Mouse (Mus musculus) CD4-positive helper T cell, adult 2 months (primary cell): Measurements from ENCODE around the gene C1ql1.
"Not testable (repeated sequence)": the region's sequence is repeated elsewhere in the genome, so short reads cannot be mapped to it uniquely, and the experiment has no call there.

ENCODE experiments used
- DNase-seq: peaks from one replicate; pipeline ENCODE4 v3.0.0-alpha.2; 2012; ENCODE audit warnings: low read depth, missing footprints, low spot score

C1ql1 gene

DNA sequence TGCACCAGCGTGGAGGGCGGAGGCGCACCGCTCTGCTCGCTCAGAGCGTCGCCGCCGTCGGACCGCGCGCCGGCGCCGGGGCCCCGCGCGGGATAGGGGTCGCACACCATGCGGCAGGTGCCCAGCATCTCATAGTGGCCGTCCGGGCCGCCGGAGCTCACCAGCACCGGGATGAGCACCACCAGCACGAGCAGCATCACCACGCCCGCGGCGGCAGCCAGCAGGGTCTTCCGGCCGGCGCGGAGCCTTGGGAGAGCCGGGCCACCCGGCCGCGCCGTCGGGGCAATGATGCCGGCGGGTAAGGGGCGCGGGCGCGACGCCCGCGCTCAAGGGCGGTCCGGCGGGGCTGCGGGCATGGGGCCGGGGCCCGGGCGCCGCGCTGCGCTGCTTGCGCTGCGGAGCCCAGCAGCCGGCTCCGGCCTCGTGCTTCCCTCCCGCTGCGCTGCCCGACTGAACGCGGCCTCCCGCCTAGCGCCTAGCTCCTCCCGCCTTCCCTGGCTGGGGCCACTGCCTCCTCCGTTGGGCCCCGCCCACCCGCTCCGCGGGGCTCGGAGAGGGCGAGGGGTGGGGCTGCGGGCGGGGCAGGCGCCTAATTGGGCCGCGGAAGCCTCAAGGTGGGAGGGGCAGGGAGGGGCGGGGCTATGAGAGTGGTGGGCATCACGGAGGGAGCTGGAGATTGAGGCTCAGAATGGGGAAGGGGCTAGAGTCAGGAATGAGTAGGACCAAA, at the start of gene C1ql1:
Gene C1ql1, minus strand, starts transcription at position 424 of the 727 bp plus-strand sequence.
- peak; percentile 81 for DNase-seq

GRCm38 (mm10) chr11:102994952-102995351, 48.5 kb upstream of the C1ql1 start:
- no peak for DNase-seq

DNA sequence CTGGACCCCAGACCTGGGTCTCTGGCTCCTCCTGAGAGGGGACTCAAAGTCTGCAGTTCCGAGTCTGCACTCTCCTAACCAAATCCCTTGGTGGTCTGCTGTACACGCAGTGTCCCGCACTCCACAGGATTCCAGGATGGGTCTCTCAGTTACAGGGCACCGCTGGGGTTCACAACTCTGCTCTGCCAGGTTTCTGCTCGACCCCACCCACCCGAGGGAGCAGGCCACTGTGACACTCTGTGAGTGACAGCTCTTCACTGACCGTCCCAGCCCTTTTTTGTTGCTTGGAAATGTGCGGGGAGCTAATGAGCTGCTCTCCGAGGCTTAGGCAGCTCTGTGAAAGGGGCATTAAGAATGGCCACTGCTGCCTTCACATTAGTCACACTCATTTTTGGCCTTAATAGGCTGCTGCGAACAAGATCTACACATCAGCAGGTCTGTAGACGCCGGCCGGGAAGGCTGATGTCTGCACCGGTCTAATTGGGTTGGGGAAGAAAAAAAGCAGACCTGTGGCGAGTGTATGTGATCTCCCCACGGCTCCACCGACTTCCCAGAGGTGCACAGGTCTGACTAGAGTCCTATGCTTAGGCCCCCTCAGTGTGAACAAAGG, 47.0 kb upstream of the C1ql1 start:
- no peak for DNase-seq

- peak; percentile 65 for DNase-seq
These were observed 46.5 kb upstream of the C1ql1 start for GRCm38 (mm10) chr11:102992940-102993339.

DNA sequence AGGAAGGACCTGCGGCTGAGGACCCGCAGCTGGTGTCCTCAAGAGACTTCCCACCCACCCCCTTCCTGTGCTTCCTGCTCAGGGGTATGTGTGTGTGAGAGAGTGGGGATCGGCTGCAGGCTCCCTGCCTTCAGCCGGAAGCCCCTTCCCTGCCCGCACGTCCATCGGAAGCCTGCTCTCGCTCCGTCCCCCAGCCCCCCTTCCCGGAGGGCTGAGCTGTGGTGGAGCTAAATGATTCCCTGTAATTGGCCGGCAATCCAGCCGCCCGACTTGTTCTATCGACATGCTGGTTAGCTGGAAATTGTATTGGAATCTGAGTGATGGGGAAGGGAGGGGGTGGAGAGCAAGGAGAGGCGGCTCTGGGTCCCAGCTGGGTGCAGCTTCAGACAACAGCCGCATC, 45.2 kb upstream of the C1ql1 start:
- DNase-seq: no peak

- peak; percentile 19 for DNase-seq
These were observed 43.7 kb upstream of the C1ql1 start for GRCm38 (mm10) chr11:102990152-102990663.

DNA sequence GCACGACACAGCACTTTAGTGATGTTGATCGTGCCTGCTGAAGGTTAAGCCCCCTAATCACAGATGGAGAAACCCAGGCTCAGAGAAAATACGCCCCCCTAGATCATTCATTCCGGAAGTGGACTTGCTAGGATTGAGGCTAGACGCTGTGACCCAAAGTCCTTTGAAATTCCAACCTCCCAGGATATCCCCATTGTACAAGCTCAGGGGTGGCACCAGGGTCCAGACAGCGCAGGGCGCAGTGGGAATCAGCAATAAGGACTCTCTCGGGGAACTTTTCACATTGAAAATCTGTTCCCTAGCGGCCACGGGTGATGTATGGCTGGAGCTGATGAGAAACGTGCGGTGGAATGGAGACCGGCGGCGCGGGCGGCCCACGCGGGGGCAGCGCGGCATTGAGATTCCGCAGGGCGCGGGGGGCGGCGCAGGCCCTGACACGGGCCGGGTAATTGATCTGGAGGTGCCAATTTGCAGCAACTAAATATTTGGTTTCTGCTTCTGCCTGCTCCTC, 43.2 kb upstream of the C1ql1 start:
- no peak for DNase-seq

DNA sequence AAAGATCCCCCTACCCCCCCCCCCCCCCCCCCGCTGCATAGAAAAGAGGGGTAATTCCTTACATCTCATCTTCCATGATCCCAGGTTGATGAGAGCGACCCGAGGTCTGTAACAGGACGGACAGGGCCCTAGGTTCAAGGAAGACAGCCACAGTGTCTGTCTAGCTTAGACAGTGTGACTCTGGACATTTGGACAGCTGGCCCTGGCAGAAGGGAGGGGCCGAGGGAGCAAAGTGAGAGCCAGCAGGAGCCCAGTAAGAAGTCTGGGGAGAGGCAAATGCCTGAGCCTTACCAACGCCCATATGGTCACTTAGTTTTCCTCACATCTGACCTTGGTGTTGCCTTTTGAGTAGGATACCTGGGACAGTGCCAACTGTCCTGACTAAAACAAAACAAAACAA, 38.7 kb upstream of the C1ql1 start:
- DNase-seq: no peak

DNA sequence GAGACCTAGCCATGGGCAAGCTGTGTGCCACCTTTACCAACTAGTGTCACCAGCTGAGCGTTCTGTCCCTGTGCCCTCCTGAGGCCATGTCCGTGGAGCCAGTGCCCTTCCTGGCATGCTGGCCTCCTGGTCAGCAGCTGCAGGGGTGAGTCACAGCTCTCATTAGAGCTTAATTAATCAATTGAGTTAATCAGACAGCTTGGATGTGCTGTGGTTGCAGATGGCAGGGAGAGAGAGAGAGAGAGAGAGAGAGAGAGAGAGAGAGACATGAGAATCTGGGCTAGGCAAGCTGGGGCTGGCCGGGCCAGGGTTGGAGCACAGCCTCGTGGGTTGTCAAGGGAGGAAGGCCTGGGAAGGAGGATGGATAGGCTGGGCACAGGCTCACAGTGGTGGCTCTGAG, 38.1 kb upstream of the C1ql1 start:
- no peak for DNase-seq

GRCm38 (mm10) chr11:102984086-102984485, 37.6 kb upstream of the C1ql1 start:
- DNase-seq: no peak

- DNase-seq: no peak
These were observed 34.8 kb upstream of the C1ql1 start for GRCm38 (mm10) chr11:102981151-102981890.

- DNase-seq: no peak
These were observed 31.7 kb upstream of the C1ql1 start for GRCm38 (mm10) chr11:102978052-102978666.

- DNase-seq: not testable (repeated sequence)
These were observed 29.5 kb upstream of the C1ql1 start for GRCm38 (mm10) chr11:102975966-102976365.

DNA sequence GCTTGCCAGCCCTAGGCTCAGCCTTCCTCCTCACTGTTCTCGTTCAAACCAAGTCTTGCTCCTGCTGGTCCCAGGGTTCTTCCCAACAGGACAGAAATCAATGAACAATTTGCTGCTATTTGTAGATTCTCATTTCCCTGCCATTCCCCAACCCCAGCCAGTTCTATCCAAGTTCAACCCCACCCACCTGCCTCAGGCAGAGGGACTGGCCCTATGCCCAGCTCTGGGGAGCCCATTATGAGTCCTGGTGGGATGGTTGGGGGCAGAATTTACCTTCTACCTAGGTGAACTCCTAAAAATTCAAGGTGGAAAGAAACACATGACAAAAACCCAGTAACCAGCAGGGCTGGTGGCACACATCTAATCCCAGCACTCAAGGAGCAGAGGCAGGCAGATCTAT, 25.8 kb upstream of the C1ql1 start:
- DNase-seq: no peak

- no peak for DNase-seq
These were observed 25.1 kb upstream of the C1ql1 start for GRCm38 (mm10) chr11:102971604-102972003.

DNA sequence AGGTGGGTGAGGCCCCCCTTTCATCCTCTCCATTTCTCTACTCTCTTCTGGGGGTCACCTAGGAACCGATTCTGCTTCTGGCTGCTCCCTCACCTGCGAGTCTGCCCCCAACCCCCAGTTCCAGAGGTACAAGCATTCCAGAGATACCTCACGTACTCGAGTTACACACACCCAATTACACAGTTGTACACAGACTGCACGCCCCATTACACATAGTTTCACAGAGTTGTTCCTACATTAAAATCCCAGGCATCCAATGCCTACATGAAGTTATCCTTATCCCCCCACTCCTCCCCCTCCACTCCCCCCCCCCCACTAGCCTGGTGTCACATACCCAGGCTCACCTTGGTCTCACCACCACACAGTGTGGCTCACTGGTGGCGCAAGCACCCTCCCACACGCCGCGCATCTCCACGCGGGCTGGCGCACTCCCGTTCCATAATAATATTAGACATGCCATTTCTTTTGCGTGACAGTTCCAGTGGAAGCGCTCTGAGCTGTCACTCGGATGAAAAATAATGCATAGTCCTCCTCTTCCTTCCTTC, 18.1 kb upstream of the C1ql1 start:
- DNase-seq: no peak

GRCm38 (mm10) chr11:102963855-102964546, 17.5 kb upstream of the C1ql1 start:
- no peak for DNase-seq

DNA sequence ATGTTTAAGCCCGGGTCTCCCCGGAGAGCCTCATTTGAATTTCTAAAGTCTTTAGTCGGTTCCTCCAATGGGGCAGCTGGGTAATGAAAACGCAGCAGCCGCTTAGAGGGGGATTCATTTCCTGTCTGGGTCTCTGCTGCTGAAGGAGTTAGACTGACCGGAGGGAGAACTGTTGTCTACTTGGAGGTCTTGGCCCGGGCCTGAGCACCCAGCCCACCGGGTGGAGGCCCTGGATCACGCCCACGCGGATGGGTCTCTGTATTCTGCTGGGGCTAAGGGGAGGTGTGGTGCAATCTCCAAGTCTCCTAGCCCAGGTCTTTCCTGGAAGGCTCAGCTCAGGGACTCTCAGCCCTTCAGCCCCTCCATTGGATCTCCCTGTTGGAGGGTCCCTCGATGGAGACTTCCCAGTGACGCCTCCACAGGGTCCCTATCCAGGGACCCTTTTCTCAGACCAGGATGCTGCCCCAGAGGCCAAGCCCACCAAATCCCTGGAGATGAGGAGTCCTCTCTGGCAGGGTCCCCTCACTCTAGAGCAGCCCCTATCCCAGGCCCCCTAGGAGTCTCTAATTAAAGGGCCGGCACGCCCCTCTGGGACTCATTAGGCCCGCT, 16.9 kb upstream of the C1ql1 start:
- no peak for DNase-seq

DNA sequence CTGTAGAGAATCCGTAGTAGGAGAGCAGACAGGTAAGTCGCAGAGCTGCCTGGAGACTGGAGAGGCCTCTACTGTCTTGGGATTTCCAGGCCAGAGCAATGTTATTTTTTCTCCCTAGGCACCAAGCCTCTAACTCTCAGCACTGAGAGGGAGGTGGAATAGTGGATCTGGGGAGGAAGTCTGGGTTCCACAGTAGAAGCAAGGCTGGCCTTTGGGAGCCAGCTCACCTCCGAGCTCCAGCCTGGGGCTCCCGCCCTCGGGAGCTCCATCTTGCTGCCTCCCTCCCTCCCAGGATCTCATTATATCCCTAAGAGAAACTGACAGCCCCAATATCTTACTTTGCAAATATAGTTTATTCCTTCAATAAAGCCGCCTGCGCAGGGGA, 16.4 kb upstream of the C1ql1 start:
- no peak for DNase-seq

- DNase-seq: no peak
These were observed 14.6 kb upstream of the C1ql1 start for GRCm38 (mm10) chr11:102961082-102961481.

- no peak for DNase-seq
These were observed 12.4 kb upstream of the C1ql1 start for GRCm38 (mm10) chr11:102958870-102959269.
